Mouse (Mus musculus): ENCODE data around the gene Megf6. TPM values are rescaled to one million over a fixed set of nuclear protein-coding genes. Genes with fewer than 3 reads are reported as not detected.

Megf6 gene
- total RNA-seq, 4 experiments from 2014 or later: 6.2 to 7.9 (median 7.1) TPM

- no peak for DNase-seq (ENCODE audit: low spot score in 2 of 2)
Measured at GRCm38 (mm10) chr4:154159961-154160537, 10.5 kb upstream of the Megf6 start.

- peak; percentile 88 to 96 for DNase-seq (ENCODE audit: low spot score in 2 of 2)
Measured at GRCm38 (mm10) chr4:154160538-154161390, 9.8 kb upstream of the Megf6 start, which contains the start of gene Tprgl. TSS of gene Tprgl (minus strand) at chr4:154160666.

GRCm38 (mm10) chr4:154163296-154163695, 7.2 kb upstream of the Megf6 start:
- no peak for DNase-seq (ENCODE audit: low spot score in 2 of 2)

GRCm38 (mm10) chr4:154167053-154167452, 3.5 kb upstream of the Megf6 start:
- DNase-seq (ENCODE audit: low spot score in 2 of 2): no peak

- no peak for DNase-seq (ENCODE audit: low spot score in 2 of 2)
Measured at GRCm38 (mm10) chr4:154170021-154170420, 509 bp upstream of the Megf6 start.

GRCm38 (mm10) chr4:154171151-154171930, 811 bp downstream of the Megf6 start:
- no peak for DNase-seq (ENCODE audit: low spot score in 2 of 2)

GRCm38 (mm10) chr4:154171931-154172604, 1.5 kb downstream of the Megf6 start:
- DNase-seq (ENCODE audit: low spot score in 2 of 2): no peak

GRCm38 (mm10) chr4:154177257-154177656, 6.7 kb downstream of the Megf6 start:
- no peak for DNase-seq (ENCODE audit: low spot score in 2 of 2)

GRCm38 (mm10) chr4:154181001-154181400, 10.5 kb downstream of the Megf6 start:
- DNase-seq (ENCODE audit: low spot score in 2 of 2): no peak

- DNase-seq (ENCODE audit: low spot score in 2 of 2): no peak
Measured at GRCm38 (mm10) chr4:154183566-154183965, 13.0 kb downstream of the Megf6 start.

- no peak for DNase-seq (ENCODE audit: low spot score in 2 of 2)
Measured at GRCm38 (mm10) chr4:154185001-154185400, 14.5 kb downstream of the Megf6 start.

GRCm38 (mm10) chr4:154186002-154186537, 15.5 kb downstream of the Megf6 start:
- DNase-seq (ENCODE audit: low spot score in 2 of 2): no peak

GRCm38 (mm10) chr4:154188948-154189347, 18.4 kb downstream of the Megf6 start:
- DNase-seq (ENCODE audit: low spot score in 2 of 2): no peak

- DNase-seq (ENCODE audit: low spot score in 2 of 2): no peak
Measured at GRCm38 (mm10) chr4:154197961-154198360, 27.4 kb downstream of the Megf6 start.

GRCm38 (mm10) chr4:154198377-154198961, 27.9 kb downstream of the Megf6 start:
- DNase-seq (ENCODE audit: low spot score in 2 of 2): no peak

- no peak for DNase-seq (ENCODE audit: low spot score in 2 of 2)
Measured at GRCm38 (mm10) chr4:154201511-154201910, 31.0 kb downstream of the Megf6 start.

GRCm38 (mm10) chr4:154204532-154204931, 34.0 kb downstream of the Megf6 start:
- no peak for DNase-seq (ENCODE audit: low spot score in 2 of 2)

GRCm38 (mm10) chr4:154205392-154205791, 34.9 kb downstream of the Megf6 start:
- no peak for DNase-seq (ENCODE audit: low spot score in 2 of 2)

GRCm38 (mm10) chr4:154207261-154207660, 36.7 kb downstream of the Megf6 start:
- DNase-seq (ENCODE audit: low spot score in 2 of 2): peak in 1 of 2 experiments; percentile 24

GRCm38 (mm10) chr4:154209054-154209453, 38.5 kb downstream of the Megf6 start:
- DNase-seq (ENCODE audit: low spot score in 2 of 2): no peak

- no peak for DNase-seq (ENCODE audit: low spot score in 2 of 2)
Measured at GRCm38 (mm10) chr4:154209825-154210224, 39.3 kb downstream of the Megf6 start.

Measured in left cerebral cortex, adult 8-10 months (tissue).